Mouse (Mus musculus) ovary, adult 18-20 months (tissue): ENCODE results near the gene Clstn2.

Experiments used
- DNase-seq: peaks from one replicate; pipeline ENCODE4 v3.0.0; 2022; ENCODE audit warnings: low spot score, mixed read lengths

Gene Clstn2

DNA sequence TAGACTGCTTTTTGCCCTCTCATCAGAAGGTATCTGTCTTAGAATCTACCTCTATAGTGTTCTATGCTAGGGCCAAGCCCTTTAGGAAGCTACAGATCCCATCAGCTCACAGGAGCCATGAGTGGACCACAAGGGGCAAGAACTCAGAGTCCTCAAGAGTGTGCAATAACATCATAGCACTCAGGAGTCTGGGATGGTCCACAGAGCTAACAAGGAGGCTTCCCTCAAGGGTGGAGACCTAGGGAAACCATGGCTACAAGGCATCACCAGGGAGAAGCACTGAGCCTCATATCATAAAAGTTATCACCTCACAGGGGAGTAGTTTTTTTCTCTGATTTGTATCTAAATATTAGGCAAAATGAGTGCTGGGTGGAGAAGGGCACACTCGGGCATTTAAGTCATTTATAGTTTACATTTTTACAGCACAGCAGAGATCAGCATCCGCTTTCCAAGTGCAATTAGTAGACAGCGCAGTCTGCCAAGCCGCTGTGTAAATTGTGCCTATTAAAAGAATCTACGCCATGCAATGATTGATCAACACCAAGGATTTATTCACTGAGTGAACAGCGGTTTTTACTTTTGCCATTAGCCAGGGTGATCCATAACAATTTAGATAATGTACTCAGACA lies 82.5 kb downstream of the Clstn2 start:
- DNase-seq: no peak

DNA sequence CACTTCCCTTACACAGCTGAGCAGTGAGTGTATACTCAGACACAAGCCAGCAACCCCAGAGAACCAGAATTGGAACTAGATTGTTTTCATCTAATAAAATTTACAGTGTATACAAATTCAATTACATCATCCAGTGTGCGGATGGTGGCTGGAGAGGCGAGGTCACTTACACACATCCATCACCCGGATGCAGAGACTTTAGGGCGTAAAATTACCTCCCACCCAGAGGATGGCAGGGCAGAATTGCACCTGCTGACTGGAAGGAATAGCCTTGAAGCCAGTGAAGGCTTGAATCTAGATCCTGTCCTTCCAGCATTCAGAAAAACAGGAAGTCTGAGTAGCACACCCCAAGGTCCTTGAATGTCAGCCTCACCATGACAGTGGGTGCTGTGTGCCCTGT lies 113.7 kb downstream of the Clstn2 start:
- DNase-seq: no peak

DNA sequence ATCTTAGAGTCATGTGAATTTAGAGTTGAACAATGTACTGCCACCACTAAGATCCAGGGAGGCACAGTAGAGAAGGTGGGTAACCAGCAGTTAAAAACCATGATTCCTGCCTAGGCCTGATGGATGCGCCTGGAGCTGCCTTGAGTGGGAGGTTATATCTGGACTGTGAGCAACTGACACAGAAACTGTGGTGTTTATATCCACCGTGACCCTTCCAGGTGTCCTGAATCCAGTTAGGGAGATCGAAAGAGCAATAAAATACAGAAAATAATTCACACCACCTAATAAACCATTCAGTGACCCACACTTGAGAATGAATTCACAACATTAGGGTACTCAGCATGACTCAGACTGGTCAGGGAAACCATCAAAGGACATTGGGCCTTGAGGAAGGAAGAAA lies 141.6 kb downstream of the Clstn2 start:
- DNase-seq: no peak

DNA sequence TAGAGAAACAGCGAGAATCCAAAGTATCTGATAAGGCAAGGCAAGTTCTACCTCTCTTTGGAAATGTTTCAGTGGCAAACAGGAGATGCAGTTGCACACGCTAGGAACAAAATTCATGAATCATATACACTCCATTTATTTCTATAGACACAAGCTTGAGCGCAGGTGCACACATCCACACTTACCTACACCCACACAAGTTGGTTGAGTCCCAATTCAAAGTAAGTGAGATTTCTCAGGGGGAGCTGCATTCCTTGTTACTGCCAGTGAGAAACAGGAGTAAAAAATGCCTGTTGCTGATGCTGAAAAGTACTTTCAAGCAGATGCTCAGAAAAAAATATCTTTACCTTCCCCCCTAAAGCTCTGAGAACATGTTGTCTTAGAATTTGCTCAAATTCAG lies 149.6 kb downstream of the Clstn2 start:
- no peak for DNase-seq

DNA sequence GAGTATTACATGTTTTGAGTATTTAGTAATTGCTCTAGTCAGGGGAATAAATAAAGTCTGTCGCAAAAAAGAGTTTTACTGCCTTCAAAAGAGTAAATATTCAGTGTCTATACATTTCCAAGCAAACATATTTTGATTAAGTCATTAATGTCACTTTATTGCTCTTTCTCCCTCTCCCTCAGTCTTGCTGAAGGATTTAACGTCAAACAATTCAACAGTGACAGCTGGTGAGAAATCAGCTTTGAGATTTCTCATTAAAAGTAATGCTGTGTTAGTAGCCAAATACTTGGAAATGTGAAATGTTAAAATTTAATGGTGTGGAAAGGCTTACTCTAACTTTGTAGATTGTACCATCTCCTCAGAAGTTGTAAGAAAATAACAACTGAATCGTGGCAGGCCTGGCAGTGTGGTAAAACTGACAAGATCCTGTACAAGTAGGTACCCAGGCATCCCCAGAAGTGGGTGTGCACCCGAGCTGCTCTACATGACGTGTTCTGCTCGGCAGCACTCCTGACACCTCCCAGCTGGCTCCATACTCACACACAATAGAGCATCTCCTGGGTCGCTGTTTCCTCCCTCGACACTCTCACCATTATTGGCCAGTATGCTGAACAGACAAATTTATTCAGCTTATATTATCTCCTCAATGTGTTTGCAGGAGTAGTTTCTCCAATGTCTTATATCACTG lies 165.8 kb downstream of the Clstn2 start:
- no peak for DNase-seq

DNA sequence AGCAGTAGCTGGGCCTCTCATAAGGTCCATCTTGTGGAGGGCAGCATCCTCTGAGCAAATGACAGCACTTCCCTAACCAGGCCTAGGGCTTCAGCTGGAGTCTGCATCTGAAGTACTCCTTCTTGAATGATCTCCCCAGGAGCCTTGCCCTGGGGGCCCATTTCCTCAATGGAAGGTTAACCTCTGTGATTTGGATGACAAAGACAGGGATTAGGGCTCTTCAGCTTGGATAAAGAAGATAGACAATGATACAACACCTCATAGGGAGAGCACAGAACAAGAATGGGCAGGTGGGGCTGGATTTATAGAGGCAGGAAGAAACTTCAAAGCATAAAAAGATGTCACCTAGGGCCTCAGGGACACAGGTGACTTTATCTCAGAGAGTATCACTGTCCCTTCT lies 180.1 kb downstream of the Clstn2 start:
- no peak for DNase-seq

DNA sequence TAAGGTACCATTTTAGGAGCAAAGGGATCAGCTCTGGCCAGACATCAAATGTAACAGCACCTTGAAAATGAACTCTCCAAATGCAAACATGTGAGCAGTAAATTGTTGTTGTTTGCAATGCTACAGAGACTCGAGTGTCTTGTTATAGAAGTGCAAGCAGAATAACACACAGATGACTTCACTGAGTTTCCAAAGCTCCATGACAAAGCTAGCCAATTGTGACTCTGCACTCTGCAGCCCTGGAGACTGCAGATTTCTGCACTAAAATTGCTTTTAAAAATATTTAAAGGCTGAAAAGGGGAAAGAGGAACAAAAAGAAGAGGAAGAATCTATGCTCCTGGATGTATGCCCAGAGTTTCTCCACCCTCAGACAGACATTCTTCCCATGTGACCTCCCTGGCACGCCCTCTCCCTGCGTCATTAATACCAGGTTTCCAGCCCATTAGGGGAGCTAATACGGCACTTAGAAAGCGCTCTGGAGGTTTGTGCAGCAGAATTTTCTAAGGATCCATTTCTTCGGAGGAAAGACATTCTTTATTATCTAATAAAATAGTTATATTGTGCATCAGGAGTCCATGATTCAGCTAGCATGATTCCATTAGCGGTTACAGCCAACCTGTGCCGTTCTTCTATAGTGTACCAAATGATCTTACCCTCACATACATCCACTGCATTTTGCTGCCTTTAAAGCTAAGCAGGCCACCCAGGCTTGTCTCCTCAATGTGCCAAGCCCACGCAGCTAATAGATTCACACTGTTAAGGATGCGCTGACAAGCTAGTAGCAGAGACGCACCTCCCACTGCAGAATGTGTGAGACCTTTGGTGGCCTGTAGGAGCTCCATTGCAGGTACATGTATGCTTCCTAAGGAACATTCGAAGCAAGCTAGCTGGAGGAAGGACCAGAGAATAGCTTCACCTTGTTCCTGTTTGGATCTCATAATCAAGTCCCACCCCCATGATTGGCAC lies 184.8 kb downstream of the Clstn2 start:
- DNase-seq: no peak

DNA sequence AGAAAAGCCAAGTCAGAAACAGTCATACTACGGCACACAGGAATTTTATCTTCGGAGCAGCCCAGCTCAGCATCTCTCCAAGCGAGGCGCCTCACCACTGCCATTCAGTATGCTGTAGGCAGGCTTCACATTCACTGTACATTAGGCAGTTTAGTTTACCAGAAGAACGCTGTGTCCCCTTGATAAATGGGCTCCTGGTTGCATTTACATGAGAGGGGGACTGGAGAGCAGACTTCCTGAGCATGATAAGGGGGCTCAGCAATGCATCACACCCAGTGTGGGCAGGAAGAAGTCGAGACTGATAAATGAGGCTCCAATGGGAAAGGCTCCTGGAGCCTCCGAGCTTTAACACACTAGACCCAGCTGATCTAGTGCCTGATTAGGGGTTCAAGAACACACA lies 190.9 kb downstream of the Clstn2 start:
- no peak for DNase-seq

DNA sequence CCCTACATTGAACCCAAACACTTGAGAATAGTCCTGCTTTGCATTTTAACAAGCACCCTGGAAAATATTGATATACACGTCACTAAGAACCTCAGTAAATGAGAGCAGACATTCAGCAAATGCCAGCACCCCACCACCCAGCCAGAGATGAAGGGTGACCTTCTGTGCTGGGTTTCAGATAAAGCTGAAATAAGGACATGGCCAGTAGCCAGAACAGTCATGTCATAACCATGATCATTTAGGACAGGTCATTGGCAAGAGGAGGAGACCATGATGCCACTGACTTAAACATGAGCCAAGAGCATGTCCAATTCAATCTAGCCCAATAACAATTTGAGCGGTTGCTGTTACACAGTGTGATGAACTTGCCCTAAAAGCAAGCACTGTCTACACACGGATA lies 201.8 kb downstream of the Clstn2 start:
- no peak for DNase-seq

DNA sequence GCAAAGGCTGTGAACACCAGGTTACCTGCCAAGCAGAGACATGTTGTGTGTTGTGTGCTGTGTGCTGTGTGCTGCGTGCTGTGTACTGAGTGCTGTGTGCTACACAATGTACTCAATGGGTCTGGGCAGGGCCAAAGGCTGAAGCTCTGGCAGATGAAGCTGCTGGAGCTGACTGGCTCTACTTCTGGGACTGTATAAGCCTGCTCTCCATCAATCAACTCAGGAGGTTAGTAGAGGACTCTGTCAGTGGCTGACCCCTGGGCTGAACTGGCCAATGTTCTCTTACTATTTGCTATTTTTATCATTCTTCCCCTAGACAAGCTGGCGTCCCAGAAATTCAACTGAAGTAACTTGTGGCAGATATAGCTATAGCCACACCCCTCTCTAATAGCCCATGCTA lies 203.1 kb downstream of the Clstn2 start:
- no peak for DNase-seq

DNA sequence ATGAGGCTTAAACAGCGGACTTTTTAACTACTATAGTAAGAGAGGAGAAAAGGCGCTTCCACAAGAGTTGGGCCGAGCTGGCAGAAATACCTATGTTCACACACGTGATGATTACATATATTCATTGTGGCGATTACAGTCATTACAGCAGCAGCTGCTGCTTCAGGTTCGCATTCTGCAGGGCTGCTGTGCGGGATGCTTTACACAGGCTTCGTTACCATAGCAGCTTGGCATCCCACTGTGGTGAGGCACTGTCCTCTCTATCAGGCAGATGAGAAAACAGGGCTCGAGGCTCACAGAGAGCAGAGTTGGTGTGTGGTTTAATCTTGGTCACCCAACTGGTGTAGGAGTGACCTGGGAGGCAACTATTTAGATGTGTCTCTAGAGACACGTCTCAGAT lies 205.3 kb downstream of the Clstn2 start:
- DNase-seq: no peak

DNA sequence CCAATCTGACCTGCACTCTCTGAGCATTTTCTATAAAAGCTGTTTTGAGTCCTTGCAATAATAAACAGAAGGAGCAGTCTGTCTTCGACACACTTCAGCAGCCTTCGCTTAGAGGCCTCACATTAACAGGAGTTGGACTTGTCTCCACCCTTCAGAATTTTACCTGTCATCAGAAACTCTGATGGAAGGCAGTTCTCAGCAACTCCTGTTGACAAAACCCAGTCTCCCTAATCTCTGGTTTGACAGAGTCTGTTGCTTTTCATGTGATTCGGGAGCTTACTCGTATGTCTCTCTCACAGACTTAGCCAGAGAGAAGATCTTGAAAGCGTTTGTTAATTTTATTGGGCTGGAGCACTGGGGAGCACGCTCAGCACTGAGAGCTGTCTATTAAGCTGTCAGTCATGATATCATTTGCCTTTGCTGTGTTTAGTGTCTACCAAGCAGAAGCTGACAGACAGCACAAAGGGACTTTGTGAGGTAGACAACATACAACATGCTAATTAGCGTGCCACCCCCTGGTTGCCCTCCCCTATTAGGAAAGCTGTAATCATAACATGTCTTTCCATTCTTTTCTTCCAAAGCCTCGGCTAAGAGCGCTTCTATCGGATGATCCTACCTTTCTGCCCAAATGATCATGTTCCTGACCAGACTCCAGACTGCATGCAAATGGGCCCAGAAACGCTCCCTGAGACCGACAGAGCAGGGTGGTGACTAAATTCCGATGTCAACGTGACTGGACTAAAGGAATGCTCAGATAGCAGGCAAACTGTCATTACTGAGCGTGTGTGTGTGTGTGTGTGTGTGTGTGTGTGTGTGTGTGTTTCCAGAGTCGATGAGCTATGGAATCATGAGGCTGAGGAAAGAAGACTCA lies 206.7 kb downstream of the Clstn2 start:
- no peak for DNase-seq

DNA sequence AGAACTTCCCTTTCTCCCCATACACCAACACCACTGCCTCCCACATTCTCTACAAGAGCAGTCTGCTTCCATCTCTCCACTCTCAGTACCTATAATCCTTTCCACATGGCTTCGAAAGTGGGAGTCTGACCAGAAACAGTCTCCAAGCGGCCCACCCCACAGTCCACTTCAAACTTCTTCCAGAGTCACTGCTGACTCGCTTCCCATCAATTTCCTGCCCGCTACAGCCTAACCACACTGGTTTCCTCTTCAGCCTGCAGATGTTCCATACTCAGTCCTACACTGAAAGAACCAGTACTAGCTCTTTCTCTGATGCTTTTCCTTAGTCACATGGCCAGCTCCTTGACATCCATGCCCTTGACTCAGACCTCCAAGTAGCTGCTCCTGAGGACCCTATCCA lies 215.9 kb downstream of the Clstn2 start:
- no peak for DNase-seq

DNA sequence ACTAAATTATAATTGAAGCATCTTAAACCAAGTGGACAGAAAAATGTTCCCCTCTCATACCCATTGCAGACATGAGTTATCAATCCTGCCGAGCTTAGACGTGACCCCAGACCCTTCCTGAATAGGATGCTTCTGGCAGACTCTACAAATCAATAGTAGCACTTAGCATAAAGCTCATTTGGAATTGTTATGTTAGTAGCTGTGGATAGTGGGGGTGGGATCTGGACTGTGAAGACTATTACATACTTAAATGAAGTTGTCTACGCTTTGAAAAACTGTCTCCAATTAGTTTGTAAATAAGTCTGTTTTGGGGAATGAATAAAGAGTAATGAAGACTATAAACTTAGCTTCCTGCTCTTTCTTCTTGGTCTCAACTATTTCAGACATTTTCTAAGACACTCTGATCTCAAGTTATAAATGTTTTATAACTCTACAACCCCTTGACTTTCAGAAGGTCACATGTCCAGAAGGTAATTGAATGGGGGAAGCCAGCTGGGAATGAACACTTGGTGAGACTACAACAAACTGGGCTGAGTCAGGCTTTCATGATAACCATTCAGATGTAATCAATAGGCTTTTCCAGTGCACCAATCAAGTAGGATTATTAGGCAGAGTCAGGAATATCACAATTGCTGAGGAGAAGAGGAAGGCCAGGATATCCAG lies 216.7 kb downstream of the Clstn2 start:
- no peak for DNase-seq

DNA sequence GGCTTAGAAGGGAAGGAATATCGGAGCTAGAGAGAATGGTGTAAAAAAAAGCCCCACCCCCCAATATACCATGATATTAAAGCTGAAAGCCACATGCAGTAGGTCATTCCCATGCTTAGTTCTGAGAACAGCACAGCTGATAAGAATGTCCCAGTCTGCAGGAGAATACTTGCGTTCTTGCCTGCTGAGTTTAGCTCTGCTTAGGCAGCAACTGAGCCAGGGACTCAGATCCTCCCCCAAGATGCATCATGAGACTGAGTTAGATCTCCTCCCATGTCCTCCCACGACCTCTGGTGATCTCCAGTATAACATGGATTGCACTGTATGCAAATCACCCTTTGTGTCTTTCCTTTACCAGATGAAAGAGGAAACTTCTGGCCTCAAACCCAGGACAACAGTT lies 219.8 kb downstream of the Clstn2 start:
- DNase-seq: peak; percentile 3

DNA sequence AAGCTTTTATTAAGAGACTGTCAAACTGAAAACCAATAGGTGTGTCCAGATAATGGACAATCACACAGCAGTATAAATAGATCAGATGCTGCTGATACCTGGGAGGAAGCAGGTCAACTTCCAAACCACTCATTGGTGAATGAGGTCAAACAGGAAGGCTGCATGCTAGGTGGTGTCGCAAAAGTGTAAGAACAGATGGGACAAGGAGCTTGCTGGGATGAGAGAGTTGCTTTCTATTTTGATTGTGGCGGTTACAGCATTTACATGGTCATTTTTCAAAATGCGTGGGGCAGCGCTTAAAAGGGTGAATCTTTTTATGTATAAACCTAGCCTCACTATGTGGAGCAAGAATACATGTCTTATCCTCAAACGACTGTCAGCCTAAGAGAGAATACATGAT lies 225.9 kb downstream of the Clstn2 start:
- DNase-seq: no peak

DNA sequence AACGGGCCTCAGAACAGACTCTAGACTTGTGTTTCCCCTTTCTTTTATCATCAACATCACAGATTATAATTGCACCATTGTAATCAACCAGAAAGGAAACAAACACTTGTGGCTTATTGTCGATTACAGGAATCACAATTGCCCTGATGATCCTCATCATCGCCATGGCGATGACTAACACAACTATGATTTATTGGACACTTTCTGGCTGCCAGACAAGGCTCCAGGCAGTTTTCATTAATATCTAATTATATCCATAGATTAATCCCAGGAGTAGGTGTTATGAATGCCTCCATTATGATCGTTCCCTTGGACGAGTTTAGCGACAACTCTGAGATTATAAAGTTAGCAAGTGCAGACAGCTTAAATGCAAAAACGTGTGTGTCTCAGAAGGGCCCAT lies 239.3 kb downstream of the Clstn2 start:
- DNase-seq: no peak

DNA sequence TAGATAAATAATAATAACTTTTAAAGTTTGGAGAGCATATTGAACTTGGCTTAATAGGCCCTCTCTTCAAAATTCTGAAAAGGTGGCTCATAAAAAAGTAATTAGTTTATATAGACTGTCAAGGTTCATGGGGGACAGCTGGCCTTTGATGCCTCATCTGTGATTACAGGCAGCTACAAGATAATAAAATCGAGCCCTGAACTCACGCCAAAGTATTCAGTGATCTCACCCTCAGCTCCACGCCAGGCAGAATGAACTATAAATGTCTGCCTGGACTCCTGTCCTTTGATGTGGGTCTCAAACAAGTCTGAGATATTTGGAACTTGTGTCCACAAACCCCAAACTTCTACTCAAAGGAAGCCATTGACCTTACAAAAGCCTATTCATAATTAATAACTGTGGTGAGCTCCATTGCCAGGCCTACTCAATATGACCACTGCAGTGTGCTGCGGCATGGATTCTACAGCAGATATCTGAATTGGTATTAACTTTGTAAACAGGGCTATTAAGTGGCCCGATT lies 244.8 kb downstream of the Clstn2 start:
- DNase-seq: no peak

DNA sequence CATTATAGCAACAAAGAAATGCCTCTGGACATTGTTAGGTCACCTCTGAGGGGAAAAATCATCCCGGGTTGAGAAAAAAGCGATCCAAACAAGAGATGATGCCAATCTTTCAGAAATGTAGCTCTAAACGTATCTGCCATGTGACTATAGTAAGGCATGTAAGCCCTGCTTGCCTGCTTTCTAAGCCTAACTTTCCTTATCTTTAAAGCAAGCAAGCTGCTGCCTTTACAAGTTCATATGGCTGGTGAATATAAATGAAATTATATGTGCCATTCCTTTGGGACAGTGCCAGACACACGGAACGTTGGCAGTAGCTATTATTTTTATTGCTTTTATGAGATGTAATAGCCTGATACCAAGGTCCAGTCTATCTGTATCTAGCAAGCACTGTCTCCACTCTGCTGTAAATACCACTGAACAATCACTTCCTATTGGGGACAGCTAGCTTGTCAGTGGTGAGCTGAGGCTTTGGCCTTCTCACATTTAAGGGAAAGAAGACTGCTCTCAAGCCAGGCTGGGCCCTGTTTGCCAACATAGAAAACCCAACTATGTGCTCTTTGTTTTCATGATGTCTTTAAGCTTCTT lies 252.9 kb downstream of the Clstn2 start:
- no peak for DNase-seq

DNA sequence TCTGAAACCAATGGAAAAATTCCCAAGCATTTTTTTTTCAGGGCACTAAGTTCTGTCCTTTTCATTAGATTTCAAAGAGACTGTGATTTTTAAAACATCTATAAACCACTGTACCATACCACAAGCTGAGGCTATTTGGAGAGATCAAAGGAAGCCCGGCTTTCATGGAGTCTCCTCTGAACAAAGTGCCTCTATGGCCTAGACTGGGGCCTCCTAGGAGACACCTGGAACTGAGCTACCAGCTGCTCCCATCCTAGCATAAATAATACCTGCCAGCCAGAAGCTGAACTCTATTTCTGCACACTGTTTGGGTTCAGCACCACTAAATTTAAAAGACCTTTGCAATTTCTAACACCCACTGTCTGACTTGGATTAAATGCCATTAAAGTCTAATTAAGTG lies 257.2 kb downstream of the Clstn2 start:
- no peak for DNase-seq

DNA sequence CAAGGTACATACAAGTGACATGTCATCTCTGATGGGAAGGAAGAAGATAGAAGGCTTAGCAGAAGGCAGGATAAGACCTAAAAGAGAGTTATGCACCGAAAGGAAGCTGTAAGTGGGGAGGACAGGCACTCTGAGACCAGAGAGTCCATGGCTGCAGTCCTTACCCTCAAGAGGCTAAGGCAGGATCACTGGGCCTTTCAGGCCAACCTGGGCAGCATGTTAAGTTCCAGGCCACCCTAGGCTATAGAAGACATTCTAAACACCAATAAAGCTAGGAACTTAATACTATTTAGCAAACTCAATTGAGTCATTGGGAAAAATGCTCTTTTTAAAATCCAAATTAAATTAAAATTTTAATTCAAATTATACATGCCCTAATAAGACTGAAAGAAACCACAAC lies 258.0 kb downstream of the Clstn2 start:
- DNase-seq: no peak
